Mouse (Mus musculus): ENCODE results near the gene Tfdp2.
"Not testable (repeated sequence)": the region's sequence is repeated elsewhere in the genome, so short reads cannot be mapped to it uniquely, and the experiment has no call there.

DNA sequence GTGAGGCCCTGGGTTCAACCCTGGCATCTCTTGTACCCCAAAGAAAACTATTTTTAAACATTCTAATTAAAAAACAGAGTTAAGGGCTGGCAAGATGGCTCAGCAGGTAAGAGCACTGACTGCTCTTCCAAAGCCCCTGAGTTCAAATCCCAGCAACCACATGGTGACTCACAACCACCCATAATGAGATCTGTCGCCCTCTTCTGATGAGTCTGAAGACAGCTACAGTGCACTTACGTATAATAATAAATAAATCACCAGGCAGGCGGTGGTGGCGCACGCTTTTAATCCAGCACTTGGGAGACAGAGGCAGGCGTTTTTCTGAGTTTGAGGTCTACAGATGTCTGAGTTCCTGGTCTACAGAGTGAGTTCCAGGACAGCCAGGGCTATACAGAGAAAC lies 155.7 kb downstream of the Tfdp2 start:
- not testable (repeated sequence) for TF ChIP-seq CTCF (IDR thresholded peaks at IDR 0.05; ENCODE audit: low read depth, low read length); POLR2A (IDR thresholded peaks at IDR 0.05; ENCODE audit: extremely low read depth, insufficient read depth, low read length)
